Mouse (Mus musculus) erythroblast, adult 5-6 weeks (primary cell): ENCODE measurements at regions not wholly inside any gene's neighbourhood (a gene's known extent, or its start where the extent isn't known, plus 50 kb on each side); places are given as distances from the start of the nearest gene placed in this dataset.

Source experiments
- ATAC-seq: replicated peaks from 2 replicates; pipeline ENCODE4 v1.8.0; 2016; ENCODE audit warnings: moderate number of reproducible peaks, mild to moderate bottlenecking, moderate TSS enrichment, inconsistent platforms; ENCODE audit not compliant: poor library complexity, low FRiP score, severe bottlenecking

DNA sequence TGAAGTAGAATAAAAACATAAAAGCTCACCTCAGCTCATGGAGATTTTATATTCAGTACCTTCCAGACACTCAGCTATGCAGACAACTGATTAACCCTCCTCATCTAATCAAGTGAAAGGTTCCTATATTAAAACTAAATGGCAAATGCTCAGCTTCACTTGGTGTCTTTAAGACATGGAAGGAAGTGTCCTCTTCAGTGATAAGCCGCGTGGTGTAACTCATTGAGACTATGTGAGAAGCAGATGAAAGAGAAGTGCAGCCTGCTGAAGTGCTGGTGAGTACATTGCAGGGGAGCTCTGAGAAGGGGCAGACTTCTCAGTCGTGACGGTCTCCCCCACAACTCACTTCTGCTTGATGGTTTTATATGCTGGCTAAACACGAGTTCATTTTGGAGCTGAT lies 86.6 kb upstream of the Lgalsl start:
- no peak for ATAC-seq

DNA sequence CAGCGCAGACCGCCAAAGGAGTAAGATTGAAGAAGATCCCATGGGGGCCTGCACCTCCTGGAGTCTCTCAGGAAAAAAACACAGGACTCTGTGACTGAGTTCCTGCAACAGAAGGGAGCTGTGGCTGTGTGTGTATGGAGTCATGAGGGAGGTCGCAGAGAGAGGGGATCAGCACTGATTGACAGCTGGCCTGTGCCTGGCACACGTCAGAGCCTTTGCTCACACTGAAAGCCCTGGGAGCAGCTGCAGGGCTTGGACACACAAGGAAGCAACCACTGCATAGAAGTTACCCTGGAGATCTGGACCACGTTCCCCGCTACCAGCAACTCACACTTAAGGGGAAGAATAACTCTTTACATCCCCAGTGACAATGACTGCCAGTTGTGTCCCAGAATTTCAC lies 92.3 kb upstream of the Lgalsl start:
- ATAC-seq: no peak

DNA sequence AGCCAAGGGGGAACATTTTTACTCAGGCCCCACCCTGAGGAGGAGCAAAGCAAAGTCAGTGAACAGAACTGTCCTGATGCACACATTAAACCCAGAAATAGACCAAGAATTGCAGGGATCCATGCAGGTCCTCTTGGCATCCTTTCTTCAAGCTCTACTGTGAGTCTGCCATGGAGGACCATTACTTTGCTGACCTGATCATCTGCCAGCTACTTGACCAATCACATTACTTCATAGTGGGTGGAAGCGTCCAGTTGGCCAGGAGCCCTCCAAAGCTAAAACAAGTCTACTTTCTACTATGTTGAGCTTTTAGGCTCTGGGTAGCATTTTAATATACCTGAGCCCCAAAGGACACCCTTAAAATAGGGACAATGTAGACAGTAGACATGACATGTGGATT lies 98.6 kb upstream of the Lgalsl start:
- ATAC-seq: no peak

DNA sequence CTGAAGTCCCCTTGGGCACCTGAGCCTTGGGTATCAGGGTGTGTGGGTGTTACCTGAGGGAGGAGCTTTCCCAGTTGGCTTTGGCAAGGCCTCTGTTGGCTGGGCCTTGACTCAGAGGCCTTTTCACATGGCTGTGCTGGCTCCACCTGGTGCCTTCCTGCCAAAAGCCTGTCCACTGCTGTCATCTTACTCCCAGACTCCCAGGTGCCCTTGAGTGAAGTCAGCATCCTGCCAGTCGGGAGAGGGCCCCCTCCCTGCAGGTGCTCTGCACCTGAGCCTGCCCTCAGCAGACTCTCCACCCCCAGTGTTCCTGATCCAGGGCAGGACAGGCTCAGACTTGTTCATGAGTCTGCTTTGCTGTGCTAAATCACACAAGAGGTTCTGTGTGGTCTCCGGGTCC lies 99.2 kb upstream of the Lgalsl start:
- no peak for ATAC-seq

DNA sequence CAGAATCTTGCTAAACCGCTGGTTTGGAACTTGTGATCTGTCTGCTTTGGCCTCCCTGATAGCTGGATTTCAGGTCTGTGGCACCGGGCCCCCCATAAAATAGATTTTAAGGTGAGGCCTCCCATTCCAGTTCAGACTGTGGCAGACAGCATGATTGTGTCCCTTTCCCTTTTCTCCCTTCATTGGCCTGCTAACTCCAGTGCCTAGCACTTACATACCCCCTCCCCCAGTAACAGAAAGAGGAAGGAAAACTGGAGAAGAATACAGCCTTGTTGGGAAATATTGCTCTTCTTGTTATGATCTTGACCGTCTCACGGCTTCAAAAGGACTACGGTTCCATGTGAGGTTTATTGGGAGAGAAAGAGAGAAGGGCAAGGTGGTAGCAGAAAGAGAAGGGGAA lies 99.7 kb upstream of the Lgalsl start:
- no peak for ATAC-seq

DNA sequence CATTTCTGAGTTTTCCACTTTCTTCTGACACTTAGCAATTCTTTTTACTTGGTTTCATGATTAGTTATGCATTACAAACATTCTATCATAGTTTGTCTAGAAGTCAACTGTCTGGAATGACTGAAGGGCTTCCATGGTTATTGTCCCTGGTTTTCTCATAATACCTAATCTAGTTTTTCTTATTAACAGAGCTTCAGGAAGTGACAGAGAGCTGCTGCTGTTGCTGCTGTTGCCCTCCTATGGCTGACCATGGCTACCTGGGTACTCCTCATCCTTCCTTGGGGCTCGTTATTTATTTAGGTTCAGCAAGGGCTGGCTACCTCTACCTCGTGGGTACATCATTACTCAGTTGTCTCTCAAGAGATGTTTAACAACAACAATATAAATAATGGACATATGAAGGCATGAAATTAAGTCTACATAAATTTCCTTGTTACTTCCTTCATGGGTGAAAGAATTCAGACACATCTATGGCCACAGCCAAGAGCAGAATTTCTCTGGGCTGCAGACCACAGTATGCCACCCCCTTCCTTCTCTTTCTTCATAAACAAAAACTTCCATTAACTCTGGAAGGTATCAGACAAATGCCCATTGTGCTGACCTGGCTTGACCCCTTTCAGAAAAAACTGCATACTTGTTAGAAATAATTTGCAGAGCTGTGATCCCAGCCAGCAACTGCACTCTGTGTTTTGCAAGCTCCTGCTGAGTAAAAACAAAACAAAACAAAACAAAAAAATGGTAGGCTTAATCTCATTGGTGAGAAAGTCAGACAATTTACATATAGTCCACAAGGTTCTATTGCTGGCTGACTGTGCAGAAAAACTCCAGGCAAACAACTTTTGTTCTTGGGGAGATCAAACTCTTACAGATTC lies 103.6 kb upstream of the Lgalsl start:
- ATAC-seq: no peak

DNA sequence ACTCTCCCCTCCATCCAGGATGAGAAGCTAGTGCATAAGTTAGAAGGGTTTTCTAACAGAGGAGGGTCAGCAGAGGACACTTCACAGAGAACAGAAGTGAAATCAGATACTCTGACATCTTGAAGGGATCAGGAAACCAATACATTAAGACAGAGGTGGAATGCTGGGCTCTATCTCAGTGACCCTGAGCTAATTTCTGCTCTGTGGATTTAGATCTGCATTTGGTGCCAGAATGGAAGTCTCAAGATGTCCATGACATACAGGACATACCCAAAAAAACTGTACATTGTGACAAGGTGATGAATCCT lies 104.2 kb upstream of the Lgalsl start:
- ATAC-seq: no peak

DNA sequence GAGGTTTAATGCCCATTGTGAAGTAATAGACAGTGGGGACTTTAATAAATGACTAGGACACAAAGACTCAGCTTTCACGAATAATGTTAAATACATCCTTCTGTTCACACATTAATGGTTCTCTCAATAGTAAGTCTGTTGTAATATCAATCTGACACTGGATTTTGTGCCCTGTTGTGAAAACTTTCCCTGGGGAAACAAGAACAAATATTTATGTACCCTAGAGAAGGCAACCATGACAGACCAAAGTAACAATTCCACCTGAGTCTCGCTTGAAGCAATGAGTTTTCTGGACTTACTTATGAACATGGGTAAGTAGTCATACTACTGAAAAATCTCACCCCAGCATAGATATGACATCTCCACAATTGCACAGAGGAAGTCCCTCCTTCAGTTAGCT lies 105.1 kb upstream of the Lgalsl start:
- no peak for ATAC-seq

DNA sequence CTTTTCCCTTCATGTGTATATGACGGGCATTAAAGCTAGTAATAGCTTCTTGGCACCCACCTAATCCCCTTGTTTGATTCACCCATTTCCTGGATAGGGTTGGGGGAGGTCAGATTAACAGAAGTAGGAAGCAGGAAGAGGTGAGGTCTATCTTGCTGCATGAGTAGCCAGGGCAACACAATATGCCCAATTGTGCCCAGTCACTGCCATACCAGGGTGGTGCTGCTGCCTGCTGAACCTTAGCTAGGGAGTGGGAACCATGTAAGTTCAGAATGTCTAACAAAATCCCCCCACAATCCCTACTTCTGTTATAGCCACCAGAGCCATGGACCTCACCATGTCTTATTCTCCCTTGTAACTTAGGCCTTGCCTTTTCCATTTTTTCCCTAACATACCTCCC lies 106.1 kb upstream of the Lgalsl start:
- 0 out of 2 replicates have a peak, but pooled peaks have one; percentile 49 for ATAC-seq

DNA sequence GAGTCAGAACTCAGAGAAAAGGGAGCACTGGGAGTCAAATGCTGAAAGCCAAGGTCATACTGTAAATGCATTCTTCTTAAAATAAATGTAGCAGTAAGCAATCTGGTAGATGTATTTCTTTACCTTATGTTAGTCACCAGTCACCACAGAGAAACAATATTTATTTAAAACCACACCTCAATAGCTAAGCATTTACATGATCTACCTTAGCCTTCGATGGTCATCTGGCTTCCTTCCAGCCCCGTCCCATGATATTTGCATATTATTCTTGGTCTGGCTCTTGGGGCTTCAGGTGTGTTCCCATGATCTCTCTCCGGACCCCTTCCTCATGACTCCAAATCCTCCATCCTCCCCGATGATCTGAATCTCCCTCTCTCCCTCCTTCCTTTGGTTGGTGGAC lies 107.1 kb upstream of the Lgalsl start:
- no peak for ATAC-seq

DNA sequence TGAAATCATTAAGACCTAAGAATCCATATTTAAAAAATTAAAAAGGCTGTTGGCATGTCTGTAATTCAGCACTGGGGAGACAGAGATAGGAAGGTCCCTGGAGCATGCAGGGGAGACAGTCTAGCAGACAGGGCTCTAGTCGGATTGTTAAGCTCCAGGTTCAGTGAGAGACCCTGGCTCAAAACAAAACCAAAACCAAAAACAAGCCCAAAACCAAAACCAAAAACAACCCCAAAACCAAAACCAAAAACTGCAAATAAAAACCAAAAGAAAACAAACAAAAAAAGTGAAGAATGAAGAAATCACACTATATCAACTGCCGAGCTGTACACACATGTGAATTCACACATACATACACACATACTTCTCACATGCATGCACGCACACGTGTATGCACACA lies 108.8 kb upstream of the Lgalsl start:
- ATAC-seq: no peak

DNA sequence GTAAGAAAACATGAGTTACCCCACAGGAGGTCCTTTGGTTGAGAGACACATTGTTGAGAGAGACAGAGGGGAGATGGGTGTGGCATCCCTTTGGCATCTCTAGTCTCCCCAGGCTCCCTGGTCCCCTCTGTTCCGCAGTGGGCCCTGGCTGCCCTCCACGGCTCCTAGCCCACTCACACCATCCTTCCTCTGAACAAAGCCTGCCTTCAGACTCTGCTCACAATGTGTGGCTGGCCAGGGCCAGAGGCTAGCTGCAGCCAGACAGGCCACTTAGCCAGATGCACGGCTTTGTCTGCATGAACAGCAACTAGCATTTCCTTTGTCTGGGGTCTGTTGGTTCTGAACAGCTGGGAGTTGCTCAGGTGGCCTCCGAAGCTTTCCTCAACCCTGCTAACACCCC lies 110.7 kb upstream of the Lgalsl start:
- ATAC-seq: peak; percentile 15; the same call in 1 of the 2 replicates

DNA sequence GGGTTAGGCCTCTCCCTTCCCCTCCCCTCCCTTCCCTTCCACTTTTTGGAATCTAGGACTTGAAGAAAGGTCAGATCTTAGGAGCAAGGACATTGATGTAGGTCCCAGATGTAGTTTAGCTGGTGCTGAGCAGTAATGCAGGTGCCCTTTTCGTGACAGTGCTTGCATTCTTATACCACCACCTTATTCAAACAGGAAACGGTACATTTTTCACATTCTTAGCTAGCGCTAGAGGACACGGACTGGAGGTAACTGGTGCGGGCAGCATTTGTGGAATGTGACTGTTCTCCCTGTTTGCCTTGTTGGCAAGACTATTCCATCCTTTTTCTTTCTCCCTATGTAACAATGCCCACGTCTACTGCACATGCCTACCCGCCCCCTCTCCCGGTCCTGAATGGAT lies 124.7 kb upstream of the Lgalsl start:
- no peak for ATAC-seq

DNA sequence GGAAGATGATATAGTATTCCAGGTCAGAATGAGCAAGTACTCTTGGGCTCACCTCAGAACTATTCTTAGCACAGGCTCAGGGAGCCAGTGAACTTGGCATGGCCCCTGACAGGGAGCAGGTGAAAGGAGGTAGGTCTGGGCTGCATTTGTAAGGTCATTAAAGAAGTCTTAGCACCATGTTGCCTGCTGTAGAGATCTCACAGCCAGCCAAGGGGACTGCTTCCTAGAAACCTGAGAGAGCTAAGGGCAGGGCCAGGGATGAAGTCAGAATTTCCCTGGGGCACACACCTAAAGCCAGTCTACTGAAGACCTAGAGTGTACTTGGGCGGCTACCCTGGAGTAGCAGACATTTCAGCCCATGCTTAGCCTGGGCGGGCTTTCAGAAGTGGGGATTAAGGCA lies 126.9 kb upstream of the Lgalsl start:
- no peak for ATAC-seq

DNA sequence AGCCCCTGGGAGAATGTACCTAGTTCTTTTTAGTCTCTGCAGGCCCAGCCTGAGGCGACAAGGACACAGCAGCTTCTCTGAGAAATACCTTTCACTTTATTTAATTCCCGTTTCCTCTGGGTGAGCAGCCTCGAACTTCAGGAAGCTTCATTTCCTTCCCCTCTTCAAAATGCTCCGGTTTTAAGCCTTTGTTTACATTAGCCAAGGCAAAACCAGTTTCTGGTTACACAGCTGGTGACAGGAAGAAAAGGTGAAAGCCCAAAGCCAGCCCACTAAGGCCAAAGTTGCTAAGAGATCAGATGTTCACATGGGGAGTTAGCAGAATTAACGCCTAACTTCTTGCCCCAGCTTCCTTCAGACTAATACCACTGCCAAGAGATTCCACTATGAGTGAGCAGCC lies 127.4 kb upstream of the Lgalsl start:
- no peak for ATAC-seq

DNA sequence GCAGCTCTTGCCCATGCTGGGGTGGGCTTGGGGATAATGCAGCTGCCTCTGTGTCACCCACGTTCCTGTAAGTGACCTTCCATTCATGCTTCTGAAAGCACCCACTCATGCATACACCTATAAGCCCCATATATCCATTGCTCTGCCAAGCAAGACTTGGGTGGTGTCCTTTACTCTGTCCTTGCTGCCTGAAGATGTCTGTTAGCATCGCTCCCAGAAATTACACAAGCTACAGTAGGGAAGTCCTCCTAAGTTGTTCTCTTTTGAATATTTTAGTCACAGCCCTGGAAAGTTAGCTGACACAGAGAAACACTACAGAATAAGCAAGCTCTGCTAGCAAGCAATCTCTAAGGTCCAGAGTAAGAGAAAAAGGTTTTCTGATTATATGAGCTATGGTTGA lies 129.2 kb upstream of the Lgalsl start:
- ATAC-seq: no peak

DNA sequence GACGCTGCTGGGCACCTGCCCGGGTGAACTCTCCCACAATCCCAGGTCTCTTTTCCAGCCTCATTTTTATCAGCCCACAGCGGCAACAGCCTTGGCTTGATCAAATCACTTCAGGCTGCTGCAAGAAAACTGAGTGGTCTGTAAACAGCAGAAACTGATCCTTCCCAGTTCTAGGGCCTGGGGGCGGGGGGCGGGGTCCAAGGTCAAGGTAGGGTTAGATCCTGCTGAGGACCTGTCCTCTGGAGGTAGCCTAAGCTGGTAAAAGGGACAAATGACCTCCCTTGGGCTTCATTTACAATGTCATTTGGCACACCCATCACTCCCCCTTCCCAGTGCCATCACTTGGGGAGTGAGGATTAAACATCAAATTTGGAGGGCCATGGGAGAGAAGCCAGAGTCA lies 129.9 kb upstream of the Lgalsl start:
- no peak for ATAC-seq

DNA sequence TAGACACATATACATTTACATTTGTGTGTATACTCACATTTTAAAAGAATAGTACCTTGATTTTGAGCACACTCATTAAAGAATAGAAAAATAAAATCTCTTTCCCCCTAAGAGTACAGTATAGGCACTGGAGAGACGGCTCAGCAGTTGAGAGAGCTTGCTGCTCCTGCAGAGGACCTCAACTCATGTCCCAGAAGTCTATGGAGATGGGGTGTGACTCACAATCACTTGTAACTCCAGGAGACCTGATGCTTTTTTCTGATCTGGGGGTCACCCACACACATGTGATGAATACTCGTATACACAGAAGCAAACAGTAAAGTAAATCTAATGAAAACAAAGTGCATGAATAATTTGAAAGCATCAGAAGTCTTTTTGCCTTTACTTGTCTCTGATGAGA lies 129.5 kb upstream of the Peli1 start:
- no peak for ATAC-seq

DNA sequence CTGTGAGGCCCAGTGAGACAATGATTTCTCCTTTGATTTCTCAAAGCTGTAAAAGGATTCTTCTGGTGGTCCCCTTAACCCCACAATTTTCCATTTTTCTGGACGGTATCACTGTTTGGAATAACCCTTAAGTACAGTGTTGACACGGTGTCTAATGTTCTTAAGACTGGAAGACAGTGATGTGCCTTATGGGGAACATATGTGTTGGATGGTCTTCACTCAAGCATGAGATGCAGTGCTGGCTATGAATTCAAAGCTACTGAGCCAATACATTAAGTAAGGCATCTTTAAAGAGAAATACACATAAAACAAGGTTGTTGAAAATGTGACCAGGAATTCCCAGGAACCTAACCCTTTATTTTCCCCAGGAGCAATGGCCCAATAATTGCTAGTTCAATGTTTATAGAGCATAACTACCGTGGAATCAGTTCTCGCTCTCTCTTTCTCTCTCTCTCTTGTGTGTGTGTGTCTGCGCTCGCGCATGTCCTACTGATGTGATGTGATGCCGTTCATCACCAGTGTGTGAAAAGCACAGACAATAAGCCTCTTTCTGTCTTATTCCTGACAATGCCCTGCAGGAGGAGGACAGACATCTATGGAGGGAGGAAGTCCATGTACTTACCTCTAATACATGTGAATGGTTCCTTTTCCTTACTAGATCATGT lies 125.4 kb upstream of the Peli1 start:
- no peak for ATAC-seq

DNA sequence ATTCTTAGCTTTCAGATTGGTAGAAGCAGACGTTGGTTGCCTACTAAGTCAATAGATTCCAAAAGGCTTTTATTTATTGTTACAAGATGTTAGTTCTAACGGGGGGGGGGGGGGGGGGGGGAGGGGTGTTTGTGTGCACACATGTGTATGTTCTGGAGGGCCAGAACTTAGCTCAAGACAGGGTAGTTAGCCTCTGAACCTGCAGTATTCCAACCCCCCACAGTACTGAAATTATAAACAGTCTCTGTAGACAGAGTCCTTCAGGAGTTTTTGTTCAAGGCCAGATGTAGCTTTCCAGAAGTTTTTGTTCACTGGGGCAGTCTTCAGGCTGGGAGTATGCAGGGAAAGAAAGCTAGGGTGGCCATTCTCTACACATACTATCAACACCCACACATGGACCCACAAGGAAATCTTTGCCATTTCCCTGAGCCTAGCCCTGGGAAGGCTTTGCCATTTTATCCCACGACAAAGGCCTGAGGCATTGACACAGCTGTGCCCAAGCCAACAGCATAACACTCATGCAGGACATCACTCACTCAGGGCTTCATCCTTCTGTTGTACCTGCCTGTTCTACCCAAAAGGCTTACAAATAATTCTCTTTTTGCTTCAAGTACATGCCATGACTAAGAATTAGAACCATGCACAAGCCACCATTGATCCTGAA lies 123.6 kb upstream of the Peli1 start:
- no peak for ATAC-seq

DNA sequence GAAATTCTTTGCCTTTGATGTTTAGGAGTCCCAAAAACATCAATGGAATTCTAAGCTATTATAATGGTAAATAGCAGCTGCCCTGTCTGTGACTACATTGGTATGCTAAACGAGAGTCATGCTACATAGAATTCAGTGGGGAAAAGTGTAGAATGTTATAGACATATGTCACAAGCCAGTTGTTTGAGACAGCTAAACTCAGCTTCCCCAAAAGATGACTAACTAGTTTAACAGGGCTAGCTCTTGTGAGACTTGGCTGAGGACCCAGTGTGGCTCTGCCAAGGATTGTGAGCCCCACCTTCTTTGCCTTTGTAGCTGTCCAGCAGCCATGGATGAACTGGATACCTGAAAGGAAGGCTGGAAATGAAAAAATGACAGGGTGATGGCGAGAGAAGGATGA lies 122.8 kb upstream of the Peli1 start:
- ATAC-seq: no peak
